Mouse (Mus musculus) spleen, postnatal 36 days (tissue): ENCODE data around the gene Ascl5.

Experiments used
- DNase-seq, 2 experiments: peaks; one replicate each; pipeline ENCODE4 v3.0.0; 2022; ENCODE audit warnings: low spot score in 2 of 2, mixed read lengths in 1 of 2

Gene Ascl5

DNA sequence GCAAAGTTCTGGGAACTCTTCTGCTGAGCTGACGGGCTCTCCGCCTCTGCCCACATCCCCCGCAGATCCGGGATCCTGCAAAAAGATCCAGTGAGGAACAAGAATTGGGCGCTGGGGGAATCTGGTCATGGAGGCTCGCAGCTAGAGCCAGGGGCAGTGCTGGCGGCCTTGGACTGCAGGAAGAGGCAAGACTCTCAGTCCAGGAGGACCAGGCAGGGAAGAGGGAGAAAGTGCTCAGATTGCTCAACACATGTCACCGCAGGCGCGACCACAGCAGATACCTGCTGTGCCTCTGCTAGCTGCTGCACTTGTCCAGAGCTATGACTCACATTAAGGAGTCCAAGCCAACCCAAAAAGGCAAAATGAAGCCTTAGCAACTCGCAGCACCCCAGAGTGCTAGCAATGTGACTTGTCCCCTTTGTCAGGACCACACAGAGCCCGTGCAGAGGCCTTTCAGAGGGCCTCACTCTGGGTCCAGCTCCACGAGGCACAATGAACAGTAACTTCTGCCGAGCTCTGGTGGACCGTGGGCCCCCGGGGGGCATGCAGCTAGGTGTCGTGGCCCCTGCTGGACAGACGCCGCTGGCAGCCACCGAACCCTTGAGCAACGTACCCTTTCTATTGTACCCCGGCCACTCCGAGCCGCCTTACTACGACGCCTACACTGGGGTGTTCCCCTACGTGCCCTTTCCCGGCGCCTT is at the start of gene Ascl5:
TSS of gene Ascl5 (plus strand) at position 493 of the 701 bp plus-strand sequence.
- DNase-seq = no peak

DNA sequence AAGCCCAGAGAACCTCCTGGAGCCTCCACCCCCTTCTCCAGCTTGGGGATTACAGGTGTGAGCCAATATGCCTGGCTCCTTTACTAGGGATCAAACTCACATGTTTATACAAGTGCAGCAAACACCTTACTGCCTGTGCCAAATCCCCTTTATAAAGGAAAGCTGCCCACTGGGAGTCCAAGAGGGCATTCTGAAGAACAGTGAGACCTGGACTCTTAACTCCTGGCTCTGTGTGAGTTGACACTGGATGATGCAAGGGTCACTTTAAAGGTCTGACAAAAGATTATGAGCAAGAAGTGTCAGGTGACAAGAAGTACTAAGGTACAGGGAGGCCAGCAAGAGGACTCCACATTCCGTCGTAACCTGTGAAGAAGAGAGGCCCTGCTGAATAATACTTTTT is 49.2 kb upstream of the Ascl5 start:
- DNase-seq = no peak

DNA sequence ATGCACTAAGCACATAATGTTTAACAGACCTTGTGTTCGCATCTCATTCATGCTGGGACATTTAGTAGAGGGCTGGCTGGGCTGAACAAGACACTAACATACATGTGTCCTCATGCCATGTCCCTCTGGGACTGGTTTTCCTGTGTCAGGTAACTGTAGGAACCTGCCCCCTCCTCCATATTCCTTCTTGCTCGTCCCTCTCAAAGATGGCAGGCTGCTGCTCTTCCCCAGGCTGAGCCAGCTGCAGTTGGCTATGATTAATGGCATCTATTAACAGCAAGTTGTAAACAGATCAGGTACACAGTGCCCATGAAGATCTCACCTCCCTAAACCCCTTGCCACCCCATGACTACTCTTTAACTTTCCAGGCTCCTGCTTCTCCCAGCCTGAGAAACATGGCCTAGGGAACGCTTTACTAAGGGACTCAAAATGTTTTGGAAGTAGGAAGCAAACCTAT is 44.3 kb upstream of the Ascl5 start, which contains the start of gene Igfn1:
TSS of gene Igfn1 (minus strand) at position 51 of the 457 bp plus-strand sequence.
- no peak for DNase-seq

DNA sequence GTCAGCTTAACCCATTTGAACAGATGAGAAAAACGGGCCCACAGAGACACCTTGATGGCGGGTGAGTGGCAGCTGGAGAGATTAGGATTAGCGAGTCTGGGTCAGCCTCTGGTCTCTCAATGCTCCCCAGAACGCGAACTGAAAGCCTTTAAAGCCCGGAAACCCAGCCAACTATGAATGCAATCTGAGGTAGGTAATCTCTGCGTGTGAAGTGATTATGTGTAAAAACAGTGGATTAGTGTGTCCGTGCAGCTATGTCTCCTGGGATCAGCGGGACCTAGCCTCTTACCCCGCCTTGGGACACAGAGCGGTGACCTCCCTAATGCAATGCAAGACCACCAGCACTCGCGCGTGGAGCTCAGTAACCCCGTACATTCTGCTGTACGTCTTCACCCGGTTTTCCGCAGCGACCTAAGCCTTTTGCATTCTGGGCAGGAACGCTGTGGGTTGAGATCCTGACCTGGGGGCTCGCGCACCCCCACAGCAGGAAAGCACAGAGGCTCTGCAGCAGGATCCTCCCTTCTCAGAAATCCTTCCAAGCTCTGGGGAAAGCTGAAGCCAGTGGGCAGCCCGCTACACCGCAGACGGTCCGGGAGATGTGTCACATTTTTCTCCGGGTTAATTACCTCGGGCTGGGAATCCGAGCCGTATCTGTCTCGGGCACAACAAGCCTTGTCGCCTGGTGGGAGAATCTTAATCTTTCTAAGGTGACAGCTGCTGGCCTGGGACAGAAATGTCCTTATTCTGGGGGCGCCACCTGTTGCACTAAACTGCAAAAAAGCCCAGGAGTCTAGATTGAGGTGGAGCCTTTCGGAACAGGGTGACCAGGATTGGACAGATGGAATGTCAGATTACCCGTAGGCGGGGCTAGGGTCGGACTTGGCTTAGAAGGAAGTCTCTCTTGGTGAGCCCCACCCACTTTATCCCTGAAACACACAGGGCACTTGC is 43.1 kb upstream of the Ascl5 start, which contains the start of gene Tmem9:
TSS of gene Tmem9 (plus strand) at position 940 of the 948 bp plus-strand sequence.
- DNase-seq = peak; percentile 67 to 78

DNA sequence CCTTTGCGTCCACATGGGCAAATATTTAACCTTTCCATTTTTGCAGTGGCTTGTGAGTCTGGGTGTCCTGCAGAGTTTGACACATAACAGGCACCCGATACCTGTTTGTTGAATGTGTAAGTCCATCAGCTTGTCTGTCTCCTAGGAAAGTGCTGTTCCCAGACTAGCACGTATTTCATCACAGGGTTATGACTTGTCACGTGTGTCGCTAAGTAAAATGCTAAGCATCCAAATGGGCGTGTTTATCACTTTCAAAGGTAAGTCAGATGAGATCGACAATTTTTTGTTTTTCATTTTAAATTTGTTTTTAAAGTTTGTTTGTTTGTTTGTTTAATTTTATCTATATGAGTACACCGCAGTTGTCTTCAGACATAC is 42.5 kb upstream of the Ascl5 start:
- no peak for DNase-seq

DNA sequence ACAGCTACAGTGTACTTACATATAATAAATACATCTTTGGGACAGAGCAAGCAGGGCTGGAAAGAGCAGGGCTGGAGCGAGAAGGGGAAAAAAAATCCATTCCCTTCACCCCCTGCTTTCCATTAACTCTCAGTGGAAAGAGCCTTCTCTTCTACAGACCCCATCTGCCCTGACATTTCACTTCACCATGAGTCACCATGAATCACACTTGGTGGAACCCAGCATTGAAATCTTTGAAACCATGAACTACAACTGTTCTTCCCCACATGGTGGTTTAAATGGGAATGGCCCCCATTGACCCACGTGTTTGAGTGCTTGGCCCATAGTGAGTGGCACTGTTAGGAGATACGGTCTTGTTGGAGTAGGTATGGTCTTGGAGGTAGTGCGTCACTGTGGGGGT is 40.4 kb upstream of the Ascl5 start:
- no peak for DNase-seq

DNA sequence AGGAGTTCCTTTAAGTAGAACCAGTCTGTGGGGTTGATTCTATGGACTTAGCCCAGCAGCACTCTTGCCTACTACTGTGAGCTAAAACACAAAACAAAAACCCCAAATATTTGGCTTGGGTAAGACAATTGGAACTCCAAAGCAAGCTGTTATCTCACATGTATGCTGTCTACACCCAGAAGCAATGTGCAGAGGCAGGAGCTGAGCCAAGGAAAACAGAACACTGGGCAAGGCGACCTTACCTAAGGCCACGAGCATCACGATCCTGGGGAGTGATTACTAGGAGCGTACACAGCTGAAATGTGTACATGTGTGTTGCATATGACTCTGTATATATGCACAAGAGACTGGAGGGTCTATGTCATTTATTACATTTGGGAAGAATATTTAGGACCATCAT is 37.1 kb upstream of the Ascl5 start:
- DNase-seq = no peak

DNA sequence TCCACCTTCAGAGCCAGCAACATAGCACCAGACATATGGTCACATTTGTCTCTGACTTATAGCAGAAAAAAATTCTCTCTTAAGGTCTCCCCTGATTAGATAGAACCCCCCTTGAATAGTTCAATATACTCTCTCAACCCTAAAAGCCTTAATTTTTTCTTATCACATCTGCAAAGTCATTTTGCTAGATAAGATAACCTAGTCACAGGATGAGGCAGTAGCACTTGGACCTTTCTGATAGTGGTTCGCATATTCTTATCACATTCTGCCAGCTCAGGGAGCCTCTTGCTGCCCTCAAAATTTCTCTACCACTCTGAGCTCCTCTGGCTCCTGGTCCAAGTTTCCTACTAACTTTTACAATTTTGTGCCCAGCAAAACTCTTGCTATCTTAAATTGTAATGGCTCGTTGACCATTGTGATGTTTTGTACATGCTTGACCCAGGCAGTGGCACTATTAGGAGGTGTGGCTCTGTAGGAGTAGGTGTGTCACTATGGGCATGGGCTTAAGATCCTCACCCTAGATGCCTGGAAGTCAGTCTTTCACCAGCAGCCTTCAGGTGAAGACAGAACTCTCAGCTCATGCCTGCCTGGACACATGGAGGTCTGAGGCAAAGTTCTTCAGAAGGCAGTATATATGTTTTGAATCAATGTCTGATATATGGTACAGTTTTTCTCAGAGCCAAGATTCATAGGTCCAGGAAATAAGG is 35.7 kb upstream of the Ascl5 start:
- DNase-seq = peak in 1 of 2 experiments; percentile 35

DNA sequence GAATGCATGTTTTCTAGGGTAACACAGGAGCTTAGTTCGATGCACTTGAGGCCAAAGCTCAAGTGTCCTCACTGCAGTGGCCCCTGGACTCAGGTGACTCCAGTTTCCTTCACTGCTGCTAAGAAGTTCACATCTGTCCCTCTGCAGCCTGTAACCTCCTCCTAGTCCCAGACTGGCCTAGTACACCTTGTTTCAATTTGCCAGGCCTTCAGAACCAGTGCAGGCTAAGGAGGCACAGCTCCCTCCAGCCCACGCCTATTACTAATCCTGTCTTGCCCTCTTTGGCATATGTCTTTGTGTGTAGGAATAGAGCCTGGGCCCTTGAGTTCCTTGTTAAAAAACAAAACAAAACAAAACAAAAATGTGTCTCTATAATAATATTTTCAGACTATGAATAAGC is 33.3 kb upstream of the Ascl5 start:
- no peak for DNase-seq

DNA sequence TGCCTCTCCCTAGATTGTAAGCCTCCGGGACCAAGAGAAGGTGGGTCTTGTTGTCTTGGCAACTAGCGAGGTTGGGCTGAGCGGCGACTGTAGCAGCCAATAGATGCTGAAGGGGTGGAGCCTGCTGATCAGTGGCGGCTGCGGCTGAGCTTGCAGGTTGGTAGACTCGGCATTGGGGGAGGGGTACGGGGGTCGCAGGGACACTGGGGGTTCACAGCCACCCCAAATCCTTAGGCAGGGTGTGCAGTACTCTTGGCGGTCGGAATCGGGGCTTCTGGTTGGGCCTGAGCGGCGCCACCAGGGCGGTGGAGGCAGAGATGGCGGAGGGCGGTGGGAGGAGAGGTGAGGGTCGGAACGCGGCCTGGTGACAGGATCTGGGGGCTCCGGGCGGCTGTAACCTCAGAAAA is 32.7 kb upstream of the Ascl5 start:
- peak; percentile 85 to 87 for DNase-seq

DNA sequence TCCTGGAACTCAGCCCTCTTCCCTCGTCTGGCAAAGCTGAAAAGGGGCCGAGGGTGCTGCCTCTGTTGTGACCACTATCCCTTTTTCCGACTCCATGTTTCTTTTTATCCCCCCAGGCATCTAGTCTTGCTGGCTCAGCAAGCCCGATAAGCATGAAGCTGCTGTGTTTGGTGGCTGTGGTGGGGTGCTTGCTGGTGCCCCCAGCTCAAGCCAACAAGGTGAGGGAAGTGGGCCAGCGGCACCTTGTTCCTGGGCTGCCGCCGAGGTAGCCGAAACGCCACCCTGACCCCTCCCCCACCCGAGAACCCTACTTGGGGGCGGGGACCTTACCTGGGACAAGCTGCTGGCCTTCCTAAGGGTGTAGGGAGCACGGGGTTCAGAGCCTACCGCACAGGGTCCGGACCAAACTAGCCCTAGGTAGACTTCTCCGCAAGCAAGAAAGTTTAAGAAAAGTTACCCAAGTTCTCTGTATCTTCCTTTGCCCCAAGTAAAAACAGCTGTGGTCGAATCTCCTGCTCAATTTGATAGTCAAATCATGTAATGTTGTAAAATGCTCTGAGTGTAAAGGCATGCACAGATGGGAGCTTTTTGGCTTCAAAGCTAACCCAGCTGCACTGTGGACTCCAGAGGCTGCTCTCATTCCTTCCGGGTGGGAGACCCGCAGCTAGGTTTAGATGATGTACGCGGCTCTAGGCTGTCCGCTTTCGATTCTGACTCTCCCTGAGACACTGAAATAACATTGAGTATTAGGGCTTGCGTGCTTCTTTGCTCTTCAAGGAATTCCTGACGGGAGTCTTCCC is 32.0 kb upstream of the Ascl5 start:
- DNase-seq = peak; percentile 32 to 37

DNA sequence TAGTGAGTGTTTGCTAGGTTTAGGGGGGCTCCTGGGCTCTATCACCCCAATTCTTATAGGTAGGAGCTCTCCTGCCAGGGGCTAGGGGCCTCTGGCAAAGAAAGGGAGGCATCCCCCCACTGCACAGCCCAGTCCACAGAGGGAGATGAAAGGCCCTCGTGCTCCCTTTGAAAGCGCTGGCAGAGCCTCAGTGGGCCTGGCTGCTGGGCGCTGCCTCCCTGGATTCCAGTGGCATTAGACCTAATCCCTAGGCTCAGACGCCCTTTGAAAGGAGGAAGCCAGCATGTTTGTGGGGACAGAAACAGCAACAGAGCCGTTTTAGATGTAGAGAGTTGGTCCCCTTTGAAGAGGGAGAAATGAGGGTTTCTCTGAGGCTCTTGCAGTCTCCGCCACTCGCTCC is 20.4 kb upstream of the Ascl5 start:
- DNase-seq = no peak

DNA sequence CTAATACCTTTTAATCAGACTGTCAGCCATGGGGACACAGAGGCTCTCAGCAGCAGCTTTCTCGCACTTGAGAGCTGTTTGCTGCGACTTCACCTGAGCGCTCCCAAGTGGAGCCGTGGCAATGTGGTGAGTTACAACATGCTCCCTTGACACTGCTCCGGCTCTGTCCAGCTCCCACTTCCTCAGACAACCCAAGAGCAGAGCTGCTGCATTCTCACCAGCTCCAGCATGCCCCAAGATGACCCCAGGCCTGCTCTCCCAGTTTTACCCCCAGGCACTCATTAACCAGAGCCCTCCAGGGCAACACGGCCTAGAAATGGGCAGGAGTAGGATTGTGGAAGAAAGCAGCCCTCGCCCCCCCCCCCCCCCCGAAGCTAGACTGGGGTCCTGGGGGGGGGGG is 18.9 kb upstream of the Ascl5 start:
- no peak for DNase-seq

DNA sequence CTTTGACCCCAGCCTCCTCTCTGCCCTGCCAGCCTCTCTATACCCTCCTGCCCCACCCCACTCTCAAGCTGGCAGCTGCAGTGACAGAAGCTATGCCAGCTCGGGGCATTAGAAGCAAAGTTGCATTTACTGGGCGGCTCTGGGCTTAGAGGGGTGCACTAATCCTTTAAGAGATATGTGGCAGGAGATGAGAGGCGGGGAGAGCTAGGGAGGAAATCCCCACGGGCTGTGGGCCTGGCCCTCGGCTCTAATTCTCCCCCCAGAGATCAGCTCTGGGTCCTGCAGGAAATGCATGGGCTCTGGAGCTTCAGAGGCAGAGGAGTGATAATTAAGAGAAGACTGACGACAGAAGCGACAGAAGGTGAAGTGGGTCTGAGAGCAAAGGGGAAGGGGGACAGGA is 17.6 kb upstream of the Ascl5 start:
- DNase-seq = no peak

DNA sequence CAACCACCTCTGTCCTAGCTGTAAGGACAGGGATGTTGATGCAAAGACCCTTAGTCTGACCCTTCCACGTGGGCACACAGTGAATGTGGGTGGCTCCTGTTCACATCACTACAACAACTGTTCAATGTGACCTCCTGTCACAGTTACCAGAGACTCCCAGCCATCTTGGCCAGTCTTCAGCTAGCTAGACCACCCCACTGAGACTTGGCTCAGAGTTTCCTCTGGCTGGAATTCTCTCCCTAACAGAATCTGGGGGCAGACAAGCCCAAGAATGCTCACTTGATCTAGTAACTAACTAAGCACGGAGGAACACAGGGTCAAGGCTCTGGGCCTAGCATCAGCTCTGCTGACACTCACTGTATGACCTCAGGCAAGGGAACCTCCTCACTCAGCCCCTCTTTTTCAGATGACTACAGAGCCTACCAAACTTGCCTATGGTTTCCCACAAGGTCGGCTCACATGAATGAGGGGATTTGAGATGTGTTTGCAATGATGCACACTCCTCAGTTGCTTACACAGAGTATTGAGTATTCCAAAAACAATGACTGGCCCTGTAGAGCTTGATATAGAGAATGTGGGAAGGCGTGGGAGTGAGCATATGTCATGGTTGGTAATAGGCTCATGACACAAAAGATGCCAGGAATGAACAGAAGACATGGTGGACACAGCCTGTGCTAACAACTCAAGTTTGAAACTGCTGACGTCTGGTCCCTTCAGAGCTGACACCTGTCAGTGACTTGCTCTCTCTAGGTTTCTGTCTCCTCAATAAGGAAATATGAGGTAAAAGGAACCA is 11.7 kb upstream of the Ascl5 start:
- DNase-seq = no peak

DNA sequence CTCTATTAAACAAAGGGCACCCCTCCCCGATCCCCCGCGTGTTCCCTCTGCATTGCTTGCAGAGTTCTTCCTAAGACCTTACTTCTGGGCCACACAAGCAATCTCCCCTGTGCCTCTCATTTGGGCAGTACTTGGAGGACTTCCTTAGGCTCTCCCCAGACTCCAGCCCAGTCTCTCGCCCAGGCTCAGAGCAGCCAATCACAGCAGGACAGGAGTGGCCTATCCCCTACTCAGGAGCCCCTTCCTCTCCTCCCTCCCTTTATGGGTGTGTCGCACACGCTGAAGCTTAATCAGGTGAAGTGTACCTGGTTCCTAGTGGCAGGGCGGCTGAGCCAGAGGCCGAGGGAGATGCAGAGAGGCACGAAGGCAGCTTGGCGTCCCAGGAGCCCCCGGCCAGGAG is 10.2 kb upstream of the Ascl5 start:
- DNase-seq = no peak

DNA sequence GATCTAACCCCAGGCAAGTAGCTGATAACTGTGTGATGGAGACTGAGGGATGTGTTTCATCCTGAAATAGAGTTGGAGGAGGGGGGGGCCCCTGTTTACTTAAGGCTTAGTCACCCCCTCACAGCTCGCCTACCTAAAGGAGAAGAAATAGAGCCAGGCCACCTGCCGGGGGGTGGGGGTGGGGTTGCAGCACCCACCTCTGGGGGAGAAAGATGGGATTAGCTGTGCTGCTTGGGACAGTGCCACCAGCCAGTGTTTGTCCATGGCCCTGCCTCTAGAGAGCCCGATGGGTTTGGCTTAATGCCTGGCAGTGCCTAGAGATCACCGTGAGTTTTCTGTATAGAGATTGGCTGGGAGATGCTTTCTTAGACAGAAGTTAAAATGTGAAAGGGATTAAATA is 9.7 kb upstream of the Ascl5 start:
- no peak for DNase-seq

DNA sequence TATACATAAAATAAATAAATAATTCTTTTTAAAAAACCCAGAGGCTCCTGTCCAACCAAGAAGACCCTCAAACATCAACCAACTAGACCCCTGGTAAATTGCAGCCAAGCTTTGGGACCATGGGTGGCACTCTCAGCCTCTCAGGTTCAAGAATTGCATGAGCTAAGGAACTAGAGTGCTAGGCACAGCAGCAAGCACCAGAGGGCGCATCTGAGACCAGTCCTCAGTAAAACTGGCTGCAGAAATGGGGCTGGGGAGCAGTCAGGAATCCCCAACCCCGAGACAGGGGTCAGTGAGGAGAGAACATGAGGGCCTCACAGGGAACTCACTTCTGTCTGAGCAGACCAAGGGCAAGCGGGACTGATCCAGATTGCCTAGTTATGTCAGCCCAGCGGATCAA is 4.8 kb upstream of the Ascl5 start:
- peak; percentile 22 to 23 for DNase-seq

DNA sequence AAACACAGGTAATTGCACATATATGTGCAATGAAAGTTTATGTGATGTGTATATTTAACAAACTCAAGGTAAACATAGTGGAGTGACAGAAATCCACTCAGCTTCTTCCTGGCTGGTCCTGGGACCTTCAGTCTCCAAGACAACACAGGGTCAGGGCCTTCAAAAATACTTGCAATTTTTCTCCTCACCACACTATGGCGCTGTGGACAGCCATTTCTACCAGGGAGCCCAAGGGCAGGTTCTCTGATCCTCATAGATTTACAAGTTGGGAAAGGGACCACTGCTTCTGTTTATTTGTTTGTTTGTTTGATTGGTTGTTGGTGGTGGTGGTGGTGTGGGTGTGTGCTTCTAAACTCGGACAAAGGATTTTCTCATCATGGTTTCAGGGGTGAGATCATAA is 3.2 kb upstream of the Ascl5 start:
- no peak for DNase-seq

DNA sequence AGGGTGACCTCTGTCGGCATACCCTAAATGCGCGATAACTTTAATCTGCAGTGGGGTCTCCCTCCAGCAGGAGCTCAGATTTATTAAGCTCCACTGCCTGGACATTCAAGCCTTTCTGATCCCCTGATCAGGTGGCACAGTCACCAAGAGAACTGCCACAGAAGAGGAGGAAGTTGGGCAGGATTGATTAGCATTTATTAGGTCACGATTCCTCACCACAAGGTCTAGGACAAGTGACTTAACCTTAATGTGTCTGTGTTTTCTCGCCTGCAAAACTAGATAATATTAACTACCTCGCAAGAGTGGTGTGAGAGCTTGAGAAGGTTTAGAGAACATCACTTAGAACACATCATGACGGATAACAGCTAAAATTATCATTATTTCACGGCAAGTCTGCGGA is 2.7 kb upstream of the Ascl5 start:
- DNase-seq = no peak

DNA sequence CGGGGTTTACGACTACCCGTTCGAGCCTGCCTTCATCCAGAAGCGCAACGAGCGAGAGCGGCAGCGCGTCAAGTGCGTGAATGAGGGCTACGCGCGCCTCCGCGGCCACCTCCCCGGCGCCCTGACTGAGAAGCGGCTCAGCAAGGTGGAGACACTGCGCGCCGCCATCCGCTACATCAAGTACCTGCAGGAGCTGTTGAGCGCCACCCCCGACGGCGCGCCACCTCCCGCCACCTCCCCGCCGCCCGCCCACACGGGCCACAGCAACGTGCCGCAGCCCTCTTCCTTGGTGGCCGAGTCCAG is 360 bp downstream of the Ascl5 start:
- DNase-seq = no peak
